Mouse (Mus musculus) layer of hippocampus, postnatal 10 days (tissue): ENCODE measurements around the gene Sbk2. TPM values are rescaled to one million over a fixed set of nuclear protein-coding genes. Genes with fewer than 3 reads are reported as not detected.

ENCODE experiments used
- DNase-seq, 2 experiments: peaks; one replicate each; pipeline ENCODE4 v3.0.0; 2021; ENCODE audit warnings: low spot score in 2 of 2
- total RNA-seq, 2 experiments: library from RNA; stranded (reverse); gene quantifications; 2 replicates each; pipeline ENCODE4 v1.2.3; 2021

Gene Sbk2
- total RNA-seq, 2 experiments from 2014 or later, result not detected

DNA sequence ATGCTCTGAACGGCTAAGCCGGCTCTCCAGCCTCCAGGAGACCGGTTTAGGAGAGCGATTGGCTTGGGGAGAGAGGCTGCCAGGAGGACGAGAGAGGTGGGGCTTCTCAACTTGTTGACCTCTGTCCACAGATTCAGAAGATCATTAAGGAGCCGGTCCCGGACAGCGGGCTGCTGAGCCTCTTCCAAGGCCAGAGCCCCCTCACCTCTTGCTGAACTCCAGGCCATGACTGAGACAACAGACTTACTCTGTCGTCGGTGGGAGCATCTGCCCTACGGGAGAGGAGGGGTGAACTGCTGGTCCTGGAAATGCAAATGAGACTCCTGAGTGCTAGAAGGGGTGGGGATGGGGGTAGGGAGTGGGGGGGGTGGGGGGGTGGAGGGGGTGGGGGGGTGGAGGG, 69.0 kb downstream of the Sbk2 start:
- DNase-seq, result no peak

Other genes starting within 250 kb of the Sbk2 start
- not detected for gene Tmem150b, start 239.2 kb downstream of the Sbk2 start, total RNA-seq
- gene Kmt5c, start 224.3 kb downstream of the Sbk2 start, total RNA-seq, result 10 to 100 TPM; 43.5 to 45.9 TPM
- 1 to 10 TPM; 6.5 to 9.8 TPM for gene Cox6b2, start 211.3 kb downstream of the Sbk2 start, total RNA-seq
- gene Fam71e2, start 193.1 kb downstream of the Sbk2 start, total RNA-seq, result not detected
- gene Il11, start 181.5 kb downstream of the Sbk2 start, total RNA-seq, result under 1 TPM; 0.38 to 0.41 TPM
- not detected for gene Tmem190, start 181.5 kb downstream of the Sbk2 start, total RNA-seq
- 1 to 10 TPM; 4.3 to 5.4 TPM for gene Tmem238, start 174.8 kb downstream of the Sbk2 start, total RNA-seq
- 100 to 1,000 TPM; 540 to 663 TPM for gene Rpl28, start 171.5 kb downstream of the Sbk2 start, total RNA-seq
- 100 to 1,000 TPM; 129 to 166 TPM for gene Ube2s, start 151.8 kb downstream of the Sbk2 start, total RNA-seq
- gene Shisa7, start 119.7 kb downstream of the Sbk2 start, total RNA-seq, result 100 to 1,000 TPM; 107 to 116 TPM
- gene Isoc2b, start 94.1 kb downstream of the Sbk2 start, total RNA-seq, result 1 to 10 TPM; 3.0 to 4.3 TPM
- gene Isoc2a, start 87.3 kb downstream of the Sbk2 start, total RNA-seq, result 1 to 10 TPM; 7.2 to 8.2 TPM
- under 1 TPM in 1 of 2 experiments, not detected in 1; 0.45 TPM for gene Gm36210, start 57.9 kb downstream of the Sbk2 start, total RNA-seq
- gene Zfp628, start 49.2 kb downstream of the Sbk2 start, total RNA-seq, result 10 to 100 TPM; 14.3 TPM
- gene Nat14, start 42.4 kb downstream of the Sbk2 start, total RNA-seq, result 10 to 100 TPM; 57.9 to 67.4 TPM
- gene Ssc5d, start 38.6 kb downstream of the Sbk2 start, total RNA-seq, result 1 to 10 TPM; 2.9 to 3.0 TPM
- gene Sbk3, start 6.8 kb upstream of the Sbk2 start, total RNA-seq, result under 1 TPM; 0.40 to 0.57 TPM
- gene Zfp579, start 31.8 kb upstream of the Sbk2 start, total RNA-seq, result 10 to 100 TPM; 38.2 to 46.0 TPM
- gene Zfp524, start 50.0 kb upstream of the Sbk2 start, total RNA-seq, result 1 to 10 TPM; 4.5 TPM
- 10 to 100 TPM; 22.2 to 23.4 TPM for gene Fiz1, start 50.3 kb upstream of the Sbk2 start, total RNA-seq
- not detected for gene Gm44973, start 51.1 kb upstream of the Sbk2 start, total RNA-seq
- gene Zfp865, start 56.0 kb upstream of the Sbk2 start, total RNA-seq, result 10 to 100 TPM; 36.4 TPM
- 10 to 100 TPM; 59.9 to 60.2 TPM for gene Ccdc106, start 56.1 kb upstream of the Sbk2 start, total RNA-seq
- not detected for gene 4632433K11Rik, start 69.7 kb upstream of the Sbk2 start, total RNA-seq
- gene Zfp784, start 74.0 kb upstream of the Sbk2 start, total RNA-seq, result 1 to 10 TPM; 5.4 to 5.8 TPM
- 10 to 100 TPM; 74.9 to 80.4 TPM for gene Zfp580, start 87.1 kb upstream of the Sbk2 start, total RNA-seq
- 100 to 1,000 TPM; 174 to 184 TPM for gene U2af2, start 97.7 kb upstream of the Sbk2 start, total RNA-seq
- gene Epn1, start 115.8 kb upstream of the Sbk2 start, total RNA-seq, result 100 to 1,000 TPM; 402 to 408 TPM
- gene Rfpl4, start 152.5 kb upstream of the Sbk2 start, total RNA-seq, result not detected
- not detected for gene Rasl2-9, start 161.5 kb upstream of the Sbk2 start, total RNA-seq
- not detected for gene Vmn1r55, start 185.3 kb upstream of the Sbk2 start, total RNA-seq
- not detected for gene Vmn1r56, start 232.3 kb upstream of the Sbk2 start, total RNA-seq